Mouse (Mus musculus): ENCODE data around the gene Bcl2a1d. TPM values are rescaled to one million over a fixed set of nuclear protein-coding genes. Genes with fewer than 3 reads are reported as not detected.
"Not testable (repeated sequence)": the region's sequence is repeated elsewhere in the genome, so short reads cannot be mapped to it uniquely, and the experiment has no call there.

Gene Bcl2a1d
- total RNA-seq (2015) (3.3 and 3.5 TPM in 2 replicates), total RNA-seq (2017) (5.6 and 8.0 TPM in 2 replicates)

- ATAC-seq (ENCODE audit: poor library complexity, severe bottlenecking), result peak; percentile 72
Observed at GRCm38 (mm10) chr9:88731728-88732127, at the start of gene Bcl2a1d. TSS of gene Bcl2a1d (minus strand) at chr9:88731914.

- 0 out of 2 replicates have a peak, but pooled peaks have one; percentile 30 for ATAC-seq (ENCODE audit: poor library complexity, severe bottlenecking)
Observed at GRCm38 (mm10) chr9:88770239-88770638, 38.5 kb upstream of the Bcl2a1d start.

GRCm38 (mm10) chr9:88769470-88769869 lies 37.8 kb upstream of the Bcl2a1d start:
- not testable (repeated sequence) for ATAC-seq (ENCODE audit: poor library complexity, severe bottlenecking)

- peak; percentile 98 for ATAC-seq (ENCODE audit: poor library complexity, severe bottlenecking)
Observed at GRCm38 (mm10) chr9:88746687-88747086, 15.0 kb upstream of the Bcl2a1d start.

GRCm38 (mm10) chr9:88746046-88746445 lies 14.3 kb upstream of the Bcl2a1d start:
- peak; percentile 47 for ATAC-seq (ENCODE audit: poor library complexity, severe bottlenecking)

GRCm38 (mm10) chr9:88735289-88735688 lies 3.6 kb upstream of the Bcl2a1d start:
- peak; percentile 70 for ATAC-seq (ENCODE audit: poor library complexity, severe bottlenecking)

GRCm38 (mm10) chr9:88733182-88733581 lies 1.5 kb upstream of the Bcl2a1d start:
- ATAC-seq (ENCODE audit: poor library complexity, severe bottlenecking), result not testable (repeated sequence)

- ATAC-seq (ENCODE audit: poor library complexity, severe bottlenecking), result peak; percentile 60
Observed at GRCm38 (mm10) chr9:88732334-88732733, 620 bp upstream of the Bcl2a1d start.

GRCm38 (mm10) chr9:88728311-88728710 lies 3.4 kb downstream of the Bcl2a1d start:
- not testable (repeated sequence) for ATAC-seq (ENCODE audit: poor library complexity, severe bottlenecking)

- ATAC-seq (ENCODE audit: poor library complexity, severe bottlenecking), result not testable (repeated sequence)
Observed at GRCm38 (mm10) chr9:88721628-88722027, 10.1 kb downstream of the Bcl2a1d start.

- peak; percentile 58 for ATAC-seq (ENCODE audit: poor library complexity, severe bottlenecking)
Observed at GRCm38 (mm10) chr9:88719989-88720537, 11.7 kb downstream of the Bcl2a1d start, which contains the start of gene Mthfsl. TSS of gene Mthfsl (minus strand) at chr9:88720296.

GRCm38 (mm10) chr9:88719073-88719921 lies 12.4 kb downstream of the Bcl2a1d start:
- ATAC-seq (ENCODE audit: poor library complexity, severe bottlenecking), result peak; percentile 84

- not testable (repeated sequence) for ATAC-seq (ENCODE audit: poor library complexity, severe bottlenecking)
Observed at GRCm38 (mm10) chr9:88718593-88718992, 13.1 kb downstream of the Bcl2a1d start.

- peak; percentile 66 for ATAC-seq (ENCODE audit: poor library complexity, severe bottlenecking)
Observed at GRCm38 (mm10) chr9:88718140-88718539, 13.6 kb downstream of the Bcl2a1d start.

- ATAC-seq (ENCODE audit: poor library complexity, severe bottlenecking), result not testable (repeated sequence)
Observed at GRCm38 (mm10) chr9:88714515-88714914, 17.2 kb downstream of the Bcl2a1d start.

GRCm38 (mm10) chr9:88712164-88712749 lies 19.5 kb downstream of the Bcl2a1d start:
- ATAC-seq (ENCODE audit: poor library complexity, severe bottlenecking), result not testable (repeated sequence)

GRCm38 (mm10) chr9:88710910-88711438 lies 20.7 kb downstream of the Bcl2a1d start:
- ATAC-seq (ENCODE audit: poor library complexity, severe bottlenecking), result not testable (repeated sequence)

GRCm38 (mm10) chr9:88710439-88710838 lies 21.3 kb downstream of the Bcl2a1d start:
- ATAC-seq (ENCODE audit: poor library complexity, severe bottlenecking), result not testable (repeated sequence)

- ATAC-seq (ENCODE audit: poor library complexity, severe bottlenecking), result peak; percentile 65
Observed at GRCm38 (mm10) chr9:88709794-88710193, 21.9 kb downstream of the Bcl2a1d start.

- peak; percentile 27 for ATAC-seq (ENCODE audit: poor library complexity, severe bottlenecking)
Observed at GRCm38 (mm10) chr9:88709304-88709703, 22.4 kb downstream of the Bcl2a1d start.

- no peak for ATAC-seq (ENCODE audit: poor library complexity, severe bottlenecking)
Observed at GRCm38 (mm10) chr9:88706700-88707099, 25.0 kb downstream of the Bcl2a1d start.
